Mouse (Mus musculus): ENCODE data around the gene Cyb5rl. TPM values are rescaled to one million over a fixed set of nuclear protein-coding genes. Genes with fewer than 3 reads are reported as not detected.

The Cyb5rl gene
- polyA plus RNA-seq, 2 experiments, result 1.2 to 1.7 TPM

- ATAC-seq (ENCODE audit: insufficient read depth) (no peak), DNase-seq (ENCODE audit: low read depth in 3 of 3, low spot score in 3 of 3) (no peak)
- H3K9me3 ChIP-seq (ENCODE audit: control insufficient read depth, low read length), result no peaks in the 10 kb centered on the region
- no peak overlapping the region for H3K4me2 ChIP-seq (ENCODE audit: low read depth)
- H3K27ac ChIP-seq, result no peak overlapping the region
- no peaks in the 10 kb centered on the region for H3K27me3 ChIP-seq (ENCODE audit: control insufficient read depth, insufficient read depth, low read length)
- no peak overlapping the region for H3K9ac ChIP-seq (replicated peaks)
- H3K4me3 ChIP-seq (ENCODE audit: insufficient read depth in 1 of 2, low read depth in 2 of 2, low read length in 2 of 2), result no peak overlapping the region
- WGBS (ENCODE audit: insufficient replicate concordance), result 77% methylated on average over 14 of the region's 14 CpGs
- TF ChIP-seq CTCF (IDR thresholded peaks at IDR 0.05; ENCODE audit: low read depth) (no peak), EP300 (IDR thresholded peaks at IDR 0.05; ENCODE audit: low read depth) (no peak)
- no peaks in the 10 kb centered on the region for H3K4me1 ChIP-seq (replicated peaks; ENCODE audit: control insufficient read depth in 2 of 2, insufficient read depth in 2 of 2, low read length in 1 of 2)
- H3K36me3 ChIP-seq (replicated peaks; ENCODE audit: control insufficient read depth, insufficient read depth, low read depth), result no peaks in the 10 kb centered on the region
These were observed 24.9 kb downstream of the Cyb5rl start for GRCm38 (mm10) chr4:107091696-107092095.

GRCm38 (mm10) chr4:107094484-107095187, 27.8 kb downstream of the Cyb5rl start:
- H3K27me3 ChIP-seq (ENCODE audit: control insufficient read depth, insufficient read depth, low read length), result no peaks in the 10 kb centered on the region
- TF ChIP-seq EP300 (IDR thresholded peaks at IDR 0.05; ENCODE audit: low read depth) (no peak), CTCF (IDR thresholded peaks at IDR 0.05; ENCODE audit: low read depth) (no peak)
- no peak overlapping the region for H3K4me3 ChIP-seq (ENCODE audit: insufficient read depth in 1 of 2, low read depth in 2 of 2, low read length in 2 of 2)
- no peaks in the 10 kb centered on the region for H3K4me1 ChIP-seq (replicated peaks; ENCODE audit: control insufficient read depth in 2 of 2, insufficient read depth in 2 of 2, low read length in 1 of 2)
- 55% methylated on average over 16 of the region's 16 CpGs for WGBS (ENCODE audit: insufficient replicate concordance)
- no peaks in the 10 kb centered on the region for H3K36me3 ChIP-seq (replicated peaks; ENCODE audit: control insufficient read depth, insufficient read depth, low read depth)
- no peak overlapping the region for H3K27ac ChIP-seq
- H3K4me2 ChIP-seq (ENCODE audit: low read depth), result no peak overlapping the region
- no peak overlapping the region for H3K9ac ChIP-seq (replicated peaks)
- H3K9me3 ChIP-seq (ENCODE audit: control insufficient read depth, low read length), result no peaks in the 10 kb centered on the region
- ATAC-seq (ENCODE audit: insufficient read depth) (no peak), DNase-seq (ENCODE audit: low read depth in 3 of 3, low spot score in 3 of 3) (no peak)

- ATAC-seq (ENCODE audit: insufficient read depth) (no peak), DNase-seq (ENCODE audit: low read depth in 3 of 3, low spot score in 3 of 3) (no peak)
- TF ChIP-seq CTCF (IDR thresholded peaks at IDR 0.05; ENCODE audit: low read depth), result no peak
- TF ChIP-seq EP300 (IDR thresholded peaks at IDR 0.05; ENCODE audit: low read depth), result no peak
- Histone ChIP-seq H3K4me2 (ENCODE audit: low read depth) (no peak overlapping the region), H3K36me3 (replicated peaks; ENCODE audit: control insufficient read depth, insufficient read depth, low read depth) (no peaks in the 10 kb centered on the region), H3K4me1 (replicated peaks; ENCODE audit: control insufficient read depth in 2 of 2, insufficient read depth in 2 of 2, low read length in 1 of 2) (no peaks in the 10 kb centered on the region), H3K27me3 (ENCODE audit: control insufficient read depth, insufficient read depth, low read length) (no peaks in the 10 kb centered on the region), H3K9ac (replicated peaks) (no peak overlapping the region), H3K27ac (no peak overlapping the region), H3K9me3 (ENCODE audit: control insufficient read depth, low read length) (no peaks in the 10 kb centered on the region), H3K4me3 (ENCODE audit: insufficient read depth in 1 of 2, low read depth in 2 of 2, low read length in 2 of 2) (no peak overlapping the region)
- WGBS (ENCODE audit: insufficient replicate concordance), result 12% methylated on average over 6 of the region's 6 CpGs
These were observed 29.3 kb downstream of the Cyb5rl start for GRCm38 (mm10) chr4:107096043-107096442.

GRCm38 (mm10) chr4:107096841-107097373, 30.1 kb downstream of the Cyb5rl start, which contains the start of gene Cdcp2:
TSS of gene Cdcp2 (plus strand) at chr4:107096891.
- Histone ChIP-seq H3K4me2 (ENCODE audit: low read depth) (no peak within 1 kb of the TSS), H3K27me3 (ENCODE audit: control insufficient read depth, insufficient read depth, low read length) (no peaks in the 10 kb centered on the region), H3K36me3 (replicated peaks; ENCODE audit: control insufficient read depth, insufficient read depth, low read depth) (no peaks in the 10 kb centered on the region), H3K9ac (replicated peaks) (no peak within 1 kb of the TSS), H3K27ac (no peak within 1 kb of the TSS), H3K4me1 (replicated peaks; ENCODE audit: control insufficient read depth in 2 of 2, insufficient read depth in 2 of 2, low read length in 1 of 2) (no peaks in the 10 kb centered on the region), H3K4me3 (ENCODE audit: insufficient read depth in 1 of 2, low read depth in 2 of 2, low read length in 2 of 2) (no peak within 1 kb of the TSS), H3K9me3 (ENCODE audit: control insufficient read depth, low read length) (no peaks in the 10 kb centered on the region)
- no peak for DNase-seq (ENCODE audit: low read depth in 3 of 3, low spot score in 3 of 3)
- no peak for TF ChIP-seq EP300 (IDR thresholded peaks at IDR 0.05; ENCODE audit: low read depth)
- no peak for TF ChIP-seq CTCF (IDR thresholded peaks at IDR 0.05; ENCODE audit: low read depth)
- ATAC-seq (ENCODE audit: insufficient read depth), result no peak
- WGBS (ENCODE audit: insufficient replicate concordance), result 74% methylated on average over 16 of the region's 16 CpGs

GRCm38 (mm10) chr4:107097871-107098270, 31.1 kb downstream of the Cyb5rl start:
- ATAC-seq (ENCODE audit: insufficient read depth) (no peak), DNase-seq (ENCODE audit: low read depth in 3 of 3, low spot score in 3 of 3) (no peak)
- H3K9ac ChIP-seq (replicated peaks), result no peak overlapping the region
- H3K9me3 ChIP-seq (ENCODE audit: control insufficient read depth, low read length), result no peaks in the 10 kb centered on the region
- H3K36me3 ChIP-seq (replicated peaks; ENCODE audit: control insufficient read depth, insufficient read depth, low read depth), result no peaks in the 10 kb centered on the region
- WGBS (ENCODE audit: insufficient replicate concordance), result 47% methylated on average over 15 of the region's 15 CpGs
- H3K27ac ChIP-seq, result no peak overlapping the region
- no peak for TF ChIP-seq EP300 (IDR thresholded peaks at IDR 0.05; ENCODE audit: low read depth)
- no peak for TF ChIP-seq CTCF (IDR thresholded peaks at IDR 0.05; ENCODE audit: low read depth)
- no peak overlapping the region for H3K4me3 ChIP-seq (ENCODE audit: insufficient read depth in 1 of 2, low read depth in 2 of 2, low read length in 2 of 2)
- no peaks in the 10 kb centered on the region for H3K4me1 ChIP-seq (replicated peaks; ENCODE audit: control insufficient read depth in 2 of 2, insufficient read depth in 2 of 2, low read length in 1 of 2)
- H3K4me2 ChIP-seq (ENCODE audit: low read depth), result no peak overlapping the region
- H3K27me3 ChIP-seq (ENCODE audit: control insufficient read depth, insufficient read depth, low read length), result no peaks in the 10 kb centered on the region

Measured in liver, embryonic 14.5 days (tissue).